Mouse (Mus musculus) kidney, adult 11 months (tissue): ENCODE measurements at regions not wholly inside any gene's neighbourhood (a gene's known extent, or its start where the extent isn't known, plus 50 kb on each side); places are given as distances from the start of the nearest gene placed in this dataset.

Experiments used
- DNase-seq: peaks from one replicate; pipeline ENCODE4 v3.0.0; 2022

DNA sequence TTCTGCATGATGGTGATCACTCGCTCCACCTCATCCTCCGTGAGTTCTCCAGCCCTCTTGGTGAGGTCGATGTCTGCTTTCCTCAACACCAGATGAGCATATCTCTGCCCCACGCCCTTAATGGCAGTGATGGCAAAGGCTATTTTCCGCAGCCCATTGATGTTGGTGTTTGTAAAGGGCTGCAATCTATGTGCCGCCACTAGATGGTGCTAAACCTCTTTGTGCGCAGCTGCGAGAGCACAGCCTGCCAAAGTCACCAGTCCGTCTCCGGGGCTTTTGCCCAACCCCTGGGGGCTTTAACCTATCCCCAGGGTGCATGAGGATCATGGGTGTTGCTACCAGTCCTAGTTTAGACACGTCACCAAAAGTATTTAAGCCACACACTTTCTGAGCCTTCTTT lies 140.9 kb upstream of the Cts3 start:
- peak; percentile 1 for DNase-seq

GRCm38 (mm10) chr13:61665729-61666128 lies 95.8 kb upstream of the Cts3 start:
- no peak for DNase-seq
